17 mouse cellular contexts compared by ENCODE assay signal in the genomic region with DNA sequence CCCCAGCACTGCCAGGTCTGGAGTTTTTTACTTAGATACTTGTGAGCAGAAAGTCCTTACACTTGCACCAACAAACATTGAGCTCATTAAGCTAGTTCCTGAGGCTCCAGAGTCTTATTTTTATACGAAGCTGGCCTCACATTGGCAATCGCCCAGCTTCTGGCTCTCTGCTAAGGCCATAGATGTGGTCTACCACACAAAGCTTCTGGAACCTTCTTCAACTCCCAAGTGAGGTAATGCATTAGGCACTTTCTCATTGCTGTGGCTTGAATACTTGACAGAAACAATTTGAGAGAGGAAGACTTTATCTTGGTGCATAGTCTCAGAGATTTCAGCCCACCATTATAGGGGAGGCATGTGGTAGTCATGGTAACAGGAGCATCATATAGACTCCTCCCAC. TPM values are rescaled to one million over a fixed set of nuclear protein-coding genes. Genes with fewer than 3 reads are reported as not detected.
"Had no signal": no experiment of that assay in that cellular context is flagged by ENCODE, and none has a peak within 500 bp of the region (broad histone marks: within the 10 kb centered on the region; RNA-seq: fewer than 3 reads in every experiment).

No protein-coding gene starts in this region.

- H3K9me3 ChIP-seq: midbrain, embryonic 10.5 days; midbrain, embryonic 12.5 days; neural tube, embryonic 12.5 days; stomach, embryonic 15.5 days had no signal

- H3K9ac ChIP-seq: lung, embryonic 14.5 days; midbrain, embryonic 12.5 days; neural tube, embryonic 12.5 days; stomach, embryonic 15.5 days had no signal

- H3K4me3 ChIP-seq: midbrain, embryonic 10.5 days; midbrain, embryonic 12.5 days; myocyte; neural tube, embryonic 12.5 days; stomach, embryonic 15.5 days had no signal

- H3K4me2 ChIP-seq: lung, embryonic 14.5 days; midbrain, embryonic 12.5 days; neural tube, embryonic 12.5 days; stomach, embryonic 15.5 days had no signal

- DNase-seq: lung, adult 18-20 months; lung, embryonic 14.5 days; lung, postnatal 10 days; lung, postnatal 4 days; midbrain, embryonic 14.5 days; right cerebral cortex, postnatal 14 days; thymus, adult 2 months; thymus, postnatal 25 days; thymus, postnatal 4 days had no signal

- H3K36me3 ChIP-seq: midbrain, embryonic 10.5 days; midbrain, embryonic 12.5 days; neural tube, embryonic 12.5 days; stomach, embryonic 15.5 days had no signal

- H3K27ac ChIP-seq: midbrain, embryonic 10.5 days; midbrain, embryonic 12.5 days; neural tube, embryonic 12.5 days; stomach, embryonic 15.5 days; stomach, postnatal 0 days had no signal

RNA-seq across cellular contexts. Expression of a gene that starts 23.4 kb away (rescaled TPM):
- total RNA-seq: megakaryocyte-erythroid progenitor cell, adult 5-6 weeks; neutrophil, adult 5-6 weeks had no signal
